Mouse (Mus musculus): ENCODE data around the gene Vmn2r72. TPM values are rescaled to one million over a fixed set of nuclear protein-coding genes. Genes with fewer than 3 reads are reported as not detected.

Gene Vmn2r72
- polyA plus RNA-seq (2015; fragmentation: Illumina TruSeq; extraction: RNeasy Lipid Tissue Mini Kit (QIAGEN cat#74804); ENCODE audit: insufficient read depth, low replicate concordance) = not detected

GRCm38 (mm10) chr7:85754997-85755396 is at the start of gene Vmn2r72:
Gene Vmn2r72 (minus strand): TSS chr7:85755097.

Other genes starting within 250 kb of the Vmn2r72 start
- gene Vmn2r71, start 192.0 kb downstream of the Vmn2r72 start, polyA plus RNA-seq (2015; fragmentation: Illumina TruSeq; extraction: RNeasy Lipid Tissue Mini Kit (QIAGEN cat#74804); ENCODE audit: insufficient read depth, low replicate concordance) = not detected
- not detected for gene Vmn2r70, start 185.9 kb downstream of the Vmn2r72 start, polyA plus RNA-seq (2015; fragmentation: Illumina TruSeq; extraction: RNeasy Lipid Tissue Mini Kit (QIAGEN cat#74804); ENCODE audit: insufficient read depth, low replicate concordance)
- not detected for gene Vmn2r73, start 121.2 kb upstream of the Vmn2r72 start, polyA plus RNA-seq (2015; fragmentation: Illumina TruSeq; extraction: RNeasy Lipid Tissue Mini Kit (QIAGEN cat#74804); ENCODE audit: insufficient read depth, low replicate concordance)
- gene Vmn2r74, start 206.5 kb upstream of the Vmn2r72 start, polyA plus RNA-seq (2015; fragmentation: Illumina TruSeq; extraction: RNeasy Lipid Tissue Mini Kit (QIAGEN cat#74804); ENCODE audit: insufficient read depth, low replicate concordance) = not detected

Measured in spleen, adult 10 weeks (tissue).